22 mouse cellular contexts compared by ENCODE assay signal in genomic region chr4:117613153-117613773, GRCm38 (mm10).
"Had no signal": no experiment of that assay in that cellular context is flagged by ENCODE, and none has a peak within 500 bp of the region (broad histone marks: within the 10 kb centered on the region; RNA-seq: fewer than 3 reads in every experiment).

No protein-coding gene starts in this region.

- H3K9me3 ChIP-seq: kidney, embryonic 15.5 days; limb, embryonic 15.5 days; midbrain, embryonic 12.5 days; midbrain, embryonic 15.5 days; neural tube, embryonic 12.5 days; neural tube, embryonic 15.5 days; stomach, embryonic 15.5 days had no signal

- H3K4me3 ChIP-seq: kidney, embryonic 15.5 days; limb, embryonic 15.5 days; midbrain, embryonic 12.5 days; midbrain, embryonic 15.5 days; neural tube, embryonic 12.5 days; neural tube, embryonic 15.5 days; stomach, embryonic 15.5 days had no signal

- DNase-seq: kidney, adult 2 months; kidney, postnatal 14 days; kidney, postnatal 4 days; liver, postnatal 0 days; lung, embryonic 14.5 days; right cerebral cortex, adult 18-20 months; right cerebral cortex, postnatal 14 days; spleen, adult 18-20 months; thymus, adult 18-20 months; thymus, postnatal 36 days had no signal

- ATAC-seq: intestine, postnatal 0 days; liver, postnatal 0 days; lung, postnatal 0 days; midbrain, embryonic 15.5 days had no signal

- H3K9ac ChIP-seq: kidney, embryonic 15.5 days; limb, embryonic 15.5 days; liver, embryonic 14.5 days; liver, postnatal 0 days; lung, embryonic 14.5 days; midbrain, embryonic 12.5 days; midbrain, embryonic 15.5 days; neural tube, embryonic 12.5 days; neural tube, embryonic 15.5 days; stomach, embryonic 15.5 days had no signal

- H3K27ac ChIP-seq: kidney, embryonic 15.5 days; liver, embryonic 14.5 days; macrophage; midbrain, embryonic 12.5 days; midbrain, embryonic 15.5 days; neural tube, embryonic 12.5 days; neural tube, embryonic 15.5 days; stomach, embryonic 15.5 days had no signal

- H3K4me2 ChIP-seq: kidney, embryonic 15.5 days; limb, embryonic 15.5 days; liver, embryonic 11.5 days; lung, embryonic 14.5 days; midbrain, embryonic 12.5 days; midbrain, embryonic 15.5 days; neural tube, embryonic 12.5 days; neural tube, embryonic 15.5 days; stomach, embryonic 15.5 days had no signal

- H3K27me3 ChIP-seq: kidney, embryonic 15.5 days; limb, embryonic 15.5 days; midbrain, embryonic 12.5 days; midbrain, embryonic 15.5 days; neural tube, embryonic 12.5 days; neural tube, embryonic 15.5 days; stomach, embryonic 15.5 days had no signal
